Mouse (Mus musculus): ENCODE results near the gene Cenpm.
"Not testable (repeated sequence)": the region's sequence is repeated elsewhere in the genome, so short reads cannot be mapped to it uniquely, and the experiment has no call there.

GRCm38 (mm10) chr15:82244805-82245161, 235 bp upstream of the Cenpm start:
- TF ChIP-seq EP300 (IDR thresholded peaks at IDR 0.05; ENCODE audit: insufficient read depth, low read depth, low read length); CTCF (IDR thresholded peaks at IDR 0.05; ENCODE audit: low read depth, low read length); POLR2A (IDR thresholded peaks at IDR 0.05; ENCODE audit: insufficient read depth, low read length): not testable (repeated sequence)

Measured in ES-Bruce4 (cell line).